Mouse (Mus musculus) myocyte (in vitro differentiated cells): ENCODE measurements at regions not wholly inside any gene's neighbourhood (a gene's known extent, or its start where the extent isn't known, plus 50 kb on each side); places are given as distances from the start of the nearest gene placed in this dataset.

Experiments used
- CEBPB ChIP-seq: IDR thresholded peaks from 2 replicates; pipeline ENCODE4 v1.6.1; 2011; ENCODE audit warnings: mild to moderate bottlenecking, moderate library complexity; ENCODE audit not compliant: poor library complexity, insufficient read depth, severe bottlenecking
- E2F4 ChIP-seq: IDR thresholded peaks from one replicate; pipeline ENCODE4 v1.6.1; 2011; ENCODE audit warnings: mild to moderate bottlenecking, control low read depth, moderate library complexity; ENCODE audit not compliant: insufficient read depth
- MAX ChIP-seq: IDR thresholded peaks from one replicate; pipeline ENCODE4 v1.6.1; 2011; ENCODE audit warnings: low read depth, mild to moderate bottlenecking, control low read depth
- MYOD1 ChIP-seq, 3 experiments: IDR thresholded peaks; one replicate each; pipeline ENCODE4 v1.6.1; 2011; ENCODE audit warnings: control low read depth in 2 of 3, low read depth in 2 of 3, mild to moderate bottlenecking in 2 of 3, moderate library complexity in 1 of 3; ENCODE audit not compliant: insufficient read length in 2 of 3, control insufficient read depth in 1 of 3
- POLR2A ChIP-seq: IDR thresholded peaks from one replicate; pipeline ENCODE4 v1.6.1; 2011; ENCODE audit warnings: low read depth, mild to moderate bottlenecking, control low read depth, moderate library complexity; ENCODE audit not compliant: insufficient read length
- SRF ChIP-seq: IDR thresholded peaks from one replicate; pipeline ENCODE4 v1.6.1; 2011; ENCODE audit warnings: low read depth; ENCODE audit not compliant: control insufficient read depth, insufficient read length
- TCF12 ChIP-seq: IDR thresholded peaks from one replicate; pipeline ENCODE4 v1.6.1; 2011; ENCODE audit warnings: mild to moderate bottlenecking, control low read depth; ENCODE audit not compliant: poor library complexity, insufficient read depth, severe bottlenecking

- TF ChIP-seq POLR2A (no peak), SRF (no peak), CEBPB (no peak), TCF12 (no peak), MAX (no peak), E2F4 (no peak), MYOD1 (IDR thresholded peaks at IDR 0.05; ENCODE audit: control insufficient read depth in 1 of 3, insufficient read length in 2 of 3, low read depth in 2 of 3) (no peak)
Observed at GRCm38 (mm10) chr10:111416611-111417130, 56.4 kb upstream of the Nap1l1 start.
